Mouse (Mus musculus) testis, postnatal 10 days (tissue): Measurements from ENCODE around the gene Slc6a21.

ENCODE experiments used
- DNase-seq: peaks from one replicate; pipeline ENCODE4 v3.0.0; 2021; ENCODE audit warnings: low spot score

The Slc6a21 gene

DNA sequence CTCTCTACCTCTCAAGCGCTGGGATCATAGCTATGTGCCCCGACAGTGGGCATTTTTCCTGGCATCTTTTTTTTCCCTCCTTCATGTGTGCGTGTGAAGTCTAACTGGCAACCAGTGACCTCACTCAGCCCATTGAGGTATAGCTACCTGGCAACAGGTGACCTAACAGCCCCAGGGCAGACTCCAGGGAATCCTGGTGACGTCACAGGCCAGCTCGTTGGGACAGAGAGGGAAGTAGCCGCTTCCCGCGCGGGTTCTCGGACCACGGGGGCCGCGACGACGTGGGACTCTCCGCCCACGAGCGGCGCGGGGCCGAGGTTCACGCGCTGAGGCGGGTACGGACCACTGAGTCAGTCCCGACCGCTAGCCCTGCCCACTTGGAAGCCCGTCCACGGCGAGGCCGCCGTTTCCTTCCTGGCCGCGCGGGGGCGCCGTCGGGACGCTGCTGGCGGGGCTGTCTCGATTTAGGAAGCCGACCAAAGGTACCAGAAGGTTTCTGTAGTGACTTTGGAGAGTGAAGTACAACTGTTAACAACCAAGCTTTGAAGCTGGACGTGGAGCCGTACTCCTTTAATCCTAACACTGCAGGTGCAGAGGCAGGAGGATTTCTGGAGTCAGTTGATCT lies at the start of gene Slc6a21:
TSS of gene Slc6a21 (plus strand) at position 378 of the 625 bp plus-strand sequence.
- DNase-seq = peak; percentile 88

DNA sequence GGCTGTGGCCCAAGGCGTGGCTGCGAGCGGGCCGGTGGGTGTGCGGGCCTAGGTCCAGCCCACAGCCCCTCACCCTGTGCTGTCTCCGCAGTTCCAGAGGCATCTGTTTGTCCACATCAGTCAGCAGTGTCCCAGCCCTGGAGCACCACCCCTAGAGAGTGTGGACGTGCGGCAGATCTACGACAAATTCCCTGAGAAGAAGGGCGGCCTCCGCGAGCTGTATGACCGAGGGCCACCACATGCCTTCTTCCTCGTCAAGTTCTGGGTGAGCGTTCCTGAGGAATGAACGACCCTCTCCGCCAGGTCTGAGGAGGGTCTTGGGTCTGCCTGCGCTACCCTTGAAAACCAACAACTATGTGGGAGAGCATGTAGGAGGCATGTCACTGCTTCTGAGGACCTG lies 48.8 kb upstream of the Slc6a21 start:
- DNase-seq = peak; percentile 35

DNA sequence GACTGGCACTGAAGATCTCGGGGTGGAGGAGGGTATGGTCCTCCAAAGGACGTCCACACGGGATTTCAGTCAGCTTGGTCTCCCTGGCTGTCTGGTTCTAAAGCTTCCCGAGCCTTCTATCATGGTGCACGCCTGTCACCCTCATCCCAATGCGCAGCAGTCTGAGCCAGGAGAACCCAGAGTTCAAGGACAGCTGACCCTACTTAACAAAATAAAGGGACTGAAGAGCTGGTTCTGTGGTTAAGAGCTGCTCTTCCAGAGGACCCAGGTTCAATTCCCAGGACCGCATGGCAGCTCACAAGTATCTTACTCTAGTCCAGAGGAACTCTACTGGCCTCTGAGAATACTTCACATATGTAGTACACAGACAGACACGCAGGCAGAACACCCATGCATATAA lies 48.3 kb upstream of the Slc6a21 start:
- DNase-seq = no peak

DNA sequence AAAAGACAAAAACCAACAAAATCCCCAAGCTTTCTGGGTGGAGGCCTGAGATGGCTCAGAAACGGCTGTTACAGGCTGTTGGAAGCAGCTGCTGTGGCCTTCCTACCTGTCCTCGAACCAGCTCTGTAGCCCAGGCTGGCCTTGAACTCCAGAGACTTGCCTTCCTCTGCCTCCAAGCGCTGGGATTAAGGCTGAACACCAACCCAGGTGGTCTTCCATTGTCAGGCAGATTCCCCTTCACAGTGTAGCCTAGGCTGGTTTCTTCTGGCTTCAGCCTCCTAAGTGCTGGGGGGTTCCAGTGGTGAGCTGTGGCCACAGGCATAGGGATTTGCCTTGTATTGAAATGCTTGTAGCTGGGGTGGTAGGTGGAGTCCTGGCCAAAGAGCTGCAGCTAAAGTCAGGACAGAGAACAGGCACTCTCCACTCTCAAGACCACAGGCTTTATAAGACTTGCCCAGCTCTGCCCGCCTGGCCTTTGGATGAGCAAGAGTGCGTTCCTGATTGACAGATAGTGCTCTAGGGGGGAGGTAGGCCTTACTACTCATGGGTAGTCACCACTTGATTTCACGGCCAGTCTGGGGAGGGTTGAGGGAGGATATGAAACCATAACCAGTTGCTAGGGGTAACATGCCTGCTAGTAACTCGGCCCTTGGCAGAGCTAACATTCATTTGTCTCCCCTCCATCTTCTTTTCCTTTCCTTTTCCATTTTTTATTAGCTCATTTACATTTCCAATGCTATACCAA lies 47.7 kb upstream of the Slc6a21 start:
- peak; percentile 29 for DNase-seq

GRCm38 (mm10) chr7:45231192-45231591 lies 46.1 kb upstream of the Slc6a21 start:
- peak; percentile 49 for DNase-seq

GRCm38 (mm10) chr7:45231941-45232340 lies 45.4 kb upstream of the Slc6a21 start:
- no peak for DNase-seq

DNA sequence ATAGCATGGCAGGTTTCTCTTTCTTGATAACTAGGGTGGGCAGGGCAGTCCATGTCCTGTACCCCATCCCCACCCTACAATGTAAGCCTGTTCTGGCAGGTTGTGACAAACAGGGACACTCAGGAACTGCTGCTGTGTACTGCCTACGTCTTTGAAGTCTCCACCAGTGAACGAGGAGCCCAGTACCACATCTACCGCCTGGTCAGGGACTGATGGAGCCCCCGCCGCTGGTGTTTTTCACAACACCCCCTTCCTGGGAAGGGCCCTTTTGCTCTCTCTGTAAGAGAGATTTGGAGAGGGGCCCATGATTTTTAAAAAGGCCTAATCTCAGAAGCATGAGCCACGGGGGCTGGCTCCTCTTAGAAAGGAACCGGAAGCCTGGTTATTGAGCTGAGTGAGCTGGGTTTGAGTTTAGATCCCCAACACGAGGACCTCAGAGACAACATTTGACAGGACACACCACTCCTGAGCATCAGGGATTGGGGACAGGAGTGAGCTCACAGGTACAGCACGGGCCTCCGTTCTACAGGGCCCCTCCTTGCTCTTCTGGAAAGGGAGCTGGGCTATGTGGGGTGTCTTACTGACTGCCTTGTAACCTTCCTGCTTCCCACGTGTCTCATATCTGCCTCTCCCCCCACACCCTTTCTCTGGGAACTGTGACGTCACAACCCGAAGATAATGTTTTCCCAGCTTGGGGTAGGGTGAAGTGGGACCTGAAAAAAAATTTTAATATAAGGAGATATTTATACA lies 44.4 kb upstream of the Slc6a21 start:
- no peak for DNase-seq

DNA sequence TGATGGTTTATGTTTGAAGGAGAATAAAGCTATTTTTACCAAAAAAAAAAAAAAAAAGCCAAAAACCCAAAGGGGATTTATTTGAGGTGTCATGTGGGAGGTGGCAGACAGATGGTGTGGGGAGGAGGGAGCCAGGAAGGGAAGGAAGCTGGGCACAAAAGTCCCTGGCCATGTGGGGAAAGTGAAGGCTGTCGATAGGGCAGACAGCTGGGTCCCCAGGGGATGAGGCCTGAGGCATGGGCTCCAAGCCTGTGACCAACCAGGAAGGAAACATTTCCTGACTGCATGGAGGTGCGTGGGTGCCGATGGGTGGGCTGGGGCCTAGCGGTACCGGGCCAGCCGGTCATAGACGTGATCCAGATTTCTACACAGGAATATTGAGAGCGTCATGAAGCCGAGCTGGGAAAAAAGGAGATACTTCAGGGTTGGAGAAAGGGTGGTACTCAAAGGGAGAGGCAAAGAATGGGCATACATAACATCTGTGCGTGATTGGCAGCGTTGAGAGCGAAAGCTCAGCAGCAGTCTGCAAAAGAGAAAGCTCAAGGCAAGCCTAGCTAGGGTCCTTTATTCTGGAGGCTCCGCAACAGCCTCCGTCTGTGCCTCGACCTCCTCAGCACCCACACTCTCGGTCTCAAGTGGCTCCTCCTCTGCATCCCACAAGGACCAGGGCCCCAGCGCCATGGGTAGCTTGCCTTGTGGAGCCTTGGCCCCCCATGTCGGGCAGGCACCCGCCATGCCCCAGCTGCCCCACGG lies 43.6 kb upstream of the Slc6a21 start:
- no peak for DNase-seq

GRCm38 (mm10) chr7:45234333-45234841 lies 42.9 kb upstream of the Slc6a21 start:
- no peak for DNase-seq

- peak; percentile 55 for DNase-seq
These were observed 42.3 kb upstream of the Slc6a21 start for GRCm38 (mm10) chr7:45234922-45235571.

DNA sequence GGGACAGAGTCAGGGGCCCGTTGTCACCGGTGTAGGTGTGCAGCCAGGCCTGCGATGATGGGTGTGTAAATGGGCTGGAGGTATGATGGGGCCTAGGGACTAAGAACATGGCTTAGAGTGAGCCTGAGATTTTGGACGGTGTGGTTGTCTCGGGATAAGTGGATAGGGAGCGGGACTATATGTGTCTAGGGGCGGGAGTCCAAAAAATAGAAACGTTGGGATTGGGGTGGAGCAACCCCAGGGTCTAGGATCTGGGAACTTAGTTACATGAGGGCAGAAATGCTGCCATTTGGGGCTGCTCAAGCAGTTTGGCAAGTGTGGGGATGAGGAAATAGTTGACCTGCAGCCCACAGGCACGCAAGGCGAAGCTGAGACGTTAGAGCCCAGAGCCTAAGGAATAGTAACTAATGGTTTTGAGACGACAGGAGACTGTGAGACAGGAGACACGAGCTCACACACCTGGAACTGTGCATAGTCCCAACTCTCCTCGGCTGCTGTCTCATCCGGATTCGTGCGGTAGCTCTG lies 41.6 kb upstream of the Slc6a21 start:
- peak; percentile 33 for DNase-seq

DNA sequence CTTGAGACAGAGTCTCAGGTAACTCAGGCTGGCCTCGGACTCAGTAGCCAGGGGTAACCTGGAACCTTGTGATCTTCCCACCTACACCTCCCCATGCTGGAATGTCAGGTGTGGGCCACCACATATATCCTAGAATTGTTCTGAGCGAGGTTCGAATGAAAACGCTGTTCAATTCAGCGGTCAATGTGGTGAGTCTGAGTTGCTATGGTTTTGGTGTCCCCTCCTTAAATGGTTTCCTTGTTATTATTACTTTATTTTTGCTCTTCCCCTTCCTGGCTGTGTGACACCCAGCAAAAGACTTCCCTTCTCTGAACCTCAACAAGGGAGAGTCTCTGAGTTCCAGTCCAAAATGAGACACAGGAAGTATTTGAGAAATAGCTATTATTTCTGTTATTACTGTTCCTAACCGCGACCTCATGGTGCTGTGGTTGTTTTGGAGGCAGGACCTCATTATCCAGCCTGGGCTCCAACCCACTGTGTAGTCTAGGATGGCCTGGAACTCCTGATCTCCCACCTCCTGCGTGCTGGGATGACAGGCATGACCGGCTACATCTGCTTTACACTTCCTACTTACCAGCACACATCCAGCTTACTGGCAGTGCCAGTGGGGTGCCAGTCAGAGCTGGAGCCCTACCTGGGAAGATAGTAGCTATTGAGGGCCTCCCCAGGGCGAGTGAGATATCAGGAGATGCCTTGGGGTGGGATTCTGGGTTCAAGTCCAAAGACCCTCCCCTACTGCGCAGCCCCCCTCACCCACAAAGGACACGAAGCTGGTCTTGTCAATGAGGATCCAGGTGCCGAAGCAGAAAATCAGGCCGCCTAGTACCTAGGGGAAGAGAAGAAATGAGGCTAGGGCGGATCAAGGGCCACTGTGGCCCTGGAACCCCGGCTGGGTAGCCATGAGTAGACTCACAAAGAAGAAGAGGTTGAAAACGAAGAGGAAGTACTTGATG lies 39.3 kb upstream of the Slc6a21 start:
- peak; percentile 35 for DNase-seq

- peak; percentile 52 for DNase-seq
These were observed 38.4 kb upstream of the Slc6a21 start, which contains the start of gene Cd37 for GRCm38 (mm10) chr7:45238723-45239496. TSS of gene Cd37 (minus strand) at chr7:45239115.

- DNase-seq = peak; percentile 32
These were observed 37.2 kb upstream of the Slc6a21 start for GRCm38 (mm10) chr7:45240109-45240508.

DNA sequence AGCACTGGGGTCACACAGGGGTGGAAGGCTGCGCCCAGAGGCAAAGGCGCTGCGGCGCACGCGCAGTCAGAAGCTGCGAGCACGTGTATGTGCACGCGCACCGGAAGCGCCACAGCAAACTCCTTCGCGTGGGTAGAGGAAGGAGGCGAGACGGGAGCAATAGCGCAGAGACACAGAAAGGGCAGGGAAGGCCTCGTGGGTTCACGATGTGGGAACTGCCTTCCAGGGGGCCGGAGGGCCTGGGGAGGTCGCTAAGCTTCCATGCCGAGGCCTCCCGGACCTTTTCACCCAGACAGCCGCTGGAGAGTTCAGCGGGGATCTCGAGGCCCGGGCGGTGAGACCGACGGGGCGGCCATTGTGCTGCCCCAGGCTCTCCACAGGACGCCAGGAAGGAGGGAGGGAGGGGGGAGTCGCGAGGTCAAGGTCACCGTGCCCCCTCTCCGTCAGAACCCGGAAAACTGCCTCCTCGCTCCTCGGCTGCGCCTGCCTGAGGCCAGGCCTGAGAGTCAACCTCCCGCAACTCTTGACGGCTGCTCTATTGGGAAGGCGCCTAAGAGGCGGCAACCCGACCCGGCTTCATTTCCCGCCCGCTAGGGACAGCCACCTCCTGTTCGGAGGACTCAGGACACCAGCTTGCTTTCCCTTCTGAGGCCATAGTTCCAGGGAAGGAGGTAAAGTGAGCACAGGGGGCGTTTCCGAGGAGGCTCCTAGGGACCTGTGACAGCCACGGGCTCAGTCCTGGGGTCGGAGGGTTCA lies 36.5 kb upstream of the Slc6a21 start, which contains the start of gene Slc6a16:
TSS of gene Slc6a16 (plus strand) at position 453 of the 756 bp plus-strand sequence.
- DNase-seq = peak; percentile 82

GRCm38 (mm10) chr7:45241389-45241749 lies 35.9 kb upstream of the Slc6a21 start:
- DNase-seq = no peak

DNA sequence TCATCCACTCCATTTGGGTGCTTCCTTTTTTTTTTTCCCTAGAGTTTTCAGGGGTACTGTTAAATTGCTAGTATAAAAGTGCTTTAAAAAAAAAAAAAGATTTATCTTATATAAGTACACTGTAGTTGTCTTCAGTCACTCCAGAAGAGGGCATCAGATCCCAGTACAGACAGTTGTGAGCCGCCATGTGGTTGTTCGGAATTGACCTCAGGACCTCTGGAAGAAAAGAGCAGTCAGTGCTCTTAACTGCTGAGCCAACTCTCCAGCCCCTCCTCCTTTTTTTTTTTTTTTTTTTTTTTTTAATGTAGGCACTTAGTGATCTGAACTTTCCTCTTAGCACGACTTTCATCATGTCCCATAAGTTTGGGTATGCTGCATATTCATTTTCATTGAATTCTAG lies 29.6 kb upstream of the Slc6a21 start:
- peak; percentile 21 for DNase-seq

GRCm38 (mm10) chr7:45253806-45254205 lies 23.5 kb upstream of the Slc6a21 start:
- DNase-seq = peak; percentile 28
